Mouse (Mus musculus) megakaryocyte progenitor cell, adult 5-6 weeks (primary cell): ENCODE measurements at regions not wholly inside any gene's neighbourhood (a gene's known extent, or its start where the extent isn't known, plus 50 kb on each side); places are given as distances from the start of the nearest gene placed in this dataset.

Experiments
- ATAC-seq: replicated peaks from 2 replicates; pipeline ENCODE4 v1.8.0; 2016; ENCODE audit warnings: mild to moderate bottlenecking, moderate TSS enrichment, inconsistent platforms; ENCODE audit not compliant: poor library complexity

DNA sequence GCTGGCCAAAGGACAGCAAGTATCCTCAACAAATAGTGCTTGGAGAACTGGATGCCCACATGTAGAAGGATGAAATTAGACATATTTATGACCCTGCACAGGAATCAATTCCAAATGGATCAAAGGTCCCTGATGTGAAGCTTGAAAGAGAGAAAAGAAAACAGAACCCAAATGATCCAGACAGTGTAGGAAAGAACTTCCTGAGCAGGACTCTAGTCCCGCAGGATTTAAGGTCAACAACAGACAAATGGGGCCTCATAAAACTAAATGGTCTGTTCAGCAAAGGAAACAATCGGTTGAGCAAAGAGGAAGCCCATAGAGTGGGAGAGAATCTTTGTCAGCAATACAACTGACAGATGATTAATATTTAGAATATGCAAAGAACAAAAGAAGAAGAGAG, 497.1 kb downstream of the Grin2a start:
- ATAC-seq, result no peak

DNA sequence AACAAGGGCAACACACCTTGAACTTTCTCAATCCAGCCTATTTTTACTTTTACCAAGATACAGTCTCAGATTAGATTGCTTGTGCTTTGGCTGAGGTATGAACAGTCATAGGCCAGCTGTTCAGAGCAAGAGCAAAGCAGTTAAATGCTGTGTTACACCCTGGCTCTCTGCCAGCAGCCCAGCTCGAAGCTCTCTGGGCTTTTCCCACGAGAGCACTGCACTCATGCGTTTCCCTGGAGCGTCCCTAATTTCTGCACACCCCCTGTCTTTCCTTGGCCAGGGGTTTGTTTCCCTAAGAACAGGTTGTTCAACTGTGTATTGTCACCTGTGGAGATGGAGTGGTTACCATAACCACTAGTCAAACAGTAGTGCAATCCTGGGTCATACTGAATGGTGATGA, 493.6 kb downstream of the Grin2a start:
- no peak for ATAC-seq

DNA sequence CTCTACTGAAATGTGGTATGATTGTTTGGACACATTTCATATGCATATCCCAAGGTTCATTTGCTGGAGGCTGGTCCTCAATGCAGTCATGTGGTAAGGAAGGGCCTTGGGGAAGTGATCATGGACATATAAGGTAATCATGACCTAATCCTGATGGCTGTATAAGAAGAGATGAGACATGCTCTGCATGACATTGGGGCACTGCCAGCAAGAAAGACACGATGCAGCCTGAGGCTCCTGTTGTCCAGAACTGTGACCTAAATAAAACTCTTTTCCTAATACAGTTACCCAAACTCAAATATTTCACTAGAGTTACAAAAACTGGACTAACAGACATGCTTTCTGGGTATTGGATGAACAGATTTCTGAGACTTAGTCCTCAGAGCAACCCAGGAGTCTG, 485.7 kb downstream of the Grin2a start:
- ATAC-seq, result no peak

DNA sequence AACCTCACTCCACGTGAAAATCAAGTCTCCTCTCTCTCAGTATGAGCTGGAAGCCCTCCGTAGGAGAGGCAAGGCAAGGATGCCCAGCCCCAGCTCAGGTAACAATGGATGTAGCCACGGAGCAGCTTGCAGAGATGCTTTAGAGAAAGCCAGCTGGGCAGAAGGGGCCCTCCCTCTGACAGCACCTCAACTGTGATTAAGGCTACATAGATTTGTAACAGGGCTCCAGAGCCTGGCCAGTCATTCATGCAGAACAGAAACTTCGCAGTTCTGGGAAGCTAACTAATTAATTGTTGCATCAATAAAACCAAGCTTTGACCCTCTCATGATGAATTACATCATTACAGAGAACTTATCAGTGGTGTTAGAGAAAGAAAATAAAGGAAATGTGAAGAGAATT, 480.8 kb downstream of the Grin2a start:
- ATAC-seq, result no peak
